22 mouse cellular contexts compared by ENCODE assay signal in genomic region chr6:39289721-39290120, GRCm38 (mm10).
A peak's percentile ranks its signal among the peaks of the same experiment; 100 is the strongest.
DNase-seq lines count a peak whose midpoint lies in the region; ATAC-seq and TF ChIP-seq lines count a peak whose summit lies in the region.
"Had no signal": no experiment of that assay in that cellular context is flagged by ENCODE, and none has a peak within 500 bp of the region (broad histone marks: within the 10 kb centered on the region; RNA-seq: fewer than 3 reads in every experiment).

No protein-coding gene starts in this region.

- 25% methylated on average over 7 of the region's 7 CpGs for WGBS in heart, embryonic 10.5 days
- 26% methylated on average over 7 of the region's 7 CpGs for WGBS in lung, embryonic 14.5 days
- WGBS in lung, adult 2 months: 47% methylated on average over 7 of the region's 7 CpGs
- WGBS in lung, postnatal 0 days: 34% methylated on average over 7 of the region's 7 CpGs
- 82% methylated on average over 7 of the region's 7 CpGs for WGBS in midbrain, embryonic 10.5 days

- no peak for TF ChIP-seq POLR2A in lung, adult 2 months (IDR thresholded peaks at IDR 0.05; ENCODE audit: borderline replicate concordance, extremely low read depth, low read depth, low read length)

- H3K4me2 ChIP-seq in lung, embryonic 14.5 days: peak overlapping the region; percentile 32; the same call in 1 of the 2 replicates
- H3K4me2 ChIP-seq in lung, postnatal 0 days (replicated peaks; ENCODE audit: low read depth, low read length): no peak overlapping the region; the same call in 1 of the 2 replicates
- H3K4me2 ChIP-seq: forebrain, embryonic 12.5 days; liver, embryonic 15.5 days had no signal

- peak; percentile 82 for ATAC-seq in lung, embryonic 14.5 days (ENCODE audit: insufficient read depth)
- ATAC-seq in lung, postnatal 0 days: peak; percentile 71
- peak; percentile 27 for ATAC-seq in neutrophil, adult 5-6 weeks (ENCODE audit: extremely low read depth, insufficient number of reproducible peaks, low FRiP score, poor library complexity, severe bottlenecking)
- ATAC-seq: activated CD4-positive, CD25-positive, alpha-beta regulatory T cell, adult 4 months; hindbrain, postnatal 0 days; midbrain, embryonic 16.5 days had no signal

- H3K27ac ChIP-seq in heart, embryonic 10.5 days: peak overlapping the region; percentile 72; the same call in 1 of the 2 replicates
- no peak overlapping the region for H3K27ac ChIP-seq in lung, embryonic 14.5 days (ENCODE audit: low read depth)
- no peak overlapping the region for H3K27ac ChIP-seq in lung, postnatal 0 days (ENCODE audit: low read length)
- no peak overlapping the region for H3K27ac ChIP-seq in midbrain, embryonic 10.5 days (replicated peaks)
- H3K27ac ChIP-seq: forebrain, embryonic 12.5 days; hindbrain, postnatal 0 days; liver, embryonic 15.5 days had no signal

- no peaks in the 10 kb centered on the region; the same call in 1 of the 2 replicates for H3K36me3 ChIP-seq in heart, embryonic 10.5 days
- no peaks in the 10 kb centered on the region for H3K36me3 ChIP-seq in lung, embryonic 14.5 days (ENCODE audit: insufficient read depth)
- H3K36me3 ChIP-seq in lung, postnatal 0 days (ENCODE audit: insufficient read depth, low read length): no peaks in the 10 kb centered on the region
- H3K36me3 ChIP-seq in midbrain, embryonic 10.5 days: no peaks in the 10 kb centered on the region
- H3K36me3 ChIP-seq: forebrain, embryonic 12.5 days; liver, embryonic 15.5 days had no signal

- peak; percentile 80 for DNase-seq in heart, embryonic 10.5 days (ENCODE audit: low spot score)
- no peak for DNase-seq in heart, postnatal 25 days (ENCODE audit: low spot score)
- peak; percentile 74 for DNase-seq in lung, embryonic 14.5 days
- no peak for DNase-seq in lung, adult 2 months
- DNase-seq in lung, postnatal 0 days (ENCODE audit: low spot score): peak; percentile 88
- DNase-seq in midbrain, embryonic 10.5 days (ENCODE audit: low spot score): no peak
- DNase-seq in adrenal gland, postnatal 14 days: no peak
- DNase-seq: adrenal gland, postnatal 36 days; cerebellum, adult 9-11 months; embryo, embryonic 11 days; kidney, adult 8-10 months; kidney, postnatal 36 days; layer of hippocampus, postnatal 36 days; right cerebral cortex, postnatal 4 days; thymus, postnatal 14 days had no signal

- no peak for TF ChIP-seq EP300 in lung, postnatal 0 days (IDR thresholded peaks at IDR 0.05)

- intact Hi-C loops in heart, postnatal 25 days (cut with DNase I): no loop called here

- no peak for TF ChIP-seq CTCF in lung, embryonic 14.5 days (IDR thresholded peaks at IDR 0.05; ENCODE audit: low read depth)
- no peak for TF ChIP-seq CTCF in lung, adult 2 months (IDR thresholded peaks at IDR 0.05; ENCODE audit: insufficient read depth, low read length)
- no peak for TF ChIP-seq CTCF in lung, postnatal 0 days (IDR thresholded peaks at IDR 0.05)

- peaks cover 30% of the 10 kb centered on the region for H3K4me1 ChIP-seq in heart, embryonic 10.5 days
- no peaks in the 10 kb centered on the region; the same call in 1 of the 2 replicates for H3K4me1 ChIP-seq in lung, embryonic 14.5 days (ENCODE audit: insufficient read depth)
- peaks cover 5% of the 10 kb centered on the region; the same call in 1 of the 2 replicates for H3K4me1 ChIP-seq in lung, adult 2 months (ENCODE audit: control insufficient read depth, insufficient read depth, low read length)
- H3K4me1 ChIP-seq in lung, postnatal 0 days (ENCODE audit: insufficient read depth, low read depth, low read length): no peaks in the 10 kb centered on the region; the same call in 1 of the 2 replicates
- H3K4me1 ChIP-seq in midbrain, embryonic 10.5 days: peaks cover 11% of the 10 kb centered on the region

- no peaks in the 10 kb centered on the region for H3K9me3 ChIP-seq in heart, embryonic 10.5 days
- H3K9me3 ChIP-seq in lung, embryonic 14.5 days (ENCODE audit: low read depth, low read length): no peaks in the 10 kb centered on the region
- no peaks in the 10 kb centered on the region for H3K9me3 ChIP-seq in lung, postnatal 0 days (ENCODE audit: low read length)
- H3K9me3 ChIP-seq in midbrain, embryonic 10.5 days (replicated peaks): no peaks in the 10 kb centered on the region
- H3K9me3 ChIP-seq: forebrain, embryonic 12.5 days; liver, embryonic 15.5 days had no signal

- H3K4me3 ChIP-seq in heart, embryonic 10.5 days: no peak overlapping the region
- H3K4me3 ChIP-seq in lung, embryonic 14.5 days (ENCODE audit: low read depth, low read length): no peak overlapping the region
- H3K4me3 ChIP-seq in lung, adult 2 months (replicated peaks; ENCODE audit: extremely low read depth, low read depth, low read length): no peak overlapping the region
- H3K4me3 ChIP-seq in lung, postnatal 0 days (ENCODE audit: low read depth, low read length): no peak overlapping the region
- no peak overlapping the region for H3K4me3 ChIP-seq in midbrain, embryonic 10.5 days
- H3K4me3 ChIP-seq: forebrain, embryonic 12.5 days; liver, embryonic 15.5 days had no signal

- H3K27me3 ChIP-seq in heart, embryonic 10.5 days (ENCODE audit: insufficient read depth, poor library complexity, severe bottlenecking): no peaks in the 10 kb centered on the region
- no peaks in the 10 kb centered on the region for H3K27me3 ChIP-seq in lung, embryonic 14.5 days (ENCODE audit: insufficient read depth, low read length)
- no peaks in the 10 kb centered on the region for H3K27me3 ChIP-seq in lung, postnatal 0 days (replicated peaks; ENCODE audit: insufficient read depth, low read length)
- no peaks in the 10 kb centered on the region for H3K27me3 ChIP-seq in midbrain, embryonic 10.5 days (ENCODE audit: low read depth, poor library complexity, severe bottlenecking)
- H3K27me3 ChIP-seq: CH12.LX; forebrain, embryonic 12.5 days; liver, embryonic 15.5 days had no signal

- H3K9ac ChIP-seq in lung, embryonic 14.5 days: no peak overlapping the region
- no peak overlapping the region for H3K9ac ChIP-seq in lung, postnatal 0 days (replicated peaks; ENCODE audit: low read depth)
- H3K9ac ChIP-seq: forebrain, embryonic 12.5 days; liver, embryonic 15.5 days had no signal

Comparison
In these comparisons a context has a peak if more than half of its experiments do, and no peak if none do; other contexts are left out.
1. DNase-seq: peak in heart, embryonic 10.5 days (single experiment), lung, embryonic 14.5 days (single experiment) and lung, postnatal 0 days (single experiment); none in heart, postnatal 25 days (single experiment), lung, adult 2 months (single experiment), midbrain, embryonic 10.5 days (single experiment) and adrenal gland, postnatal 14 days (single experiment).
2. ATAC-seq: peak in every context shown above with its lines; median percentile 82 in lung, embryonic 14.5 days; 71 in lung, postnatal 0 days; 27 in neutrophil, adult 5-6 weeks.